Mouse (Mus musculus): ENCODE data around the gene Slc44a3. TPM values are rescaled to one million over a fixed set of nuclear protein-coding genes. Genes with fewer than 3 reads are reported as not detected.

Slc44a3 gene
- polyA plus RNA-seq, 1 experiment from 2014 or later: 15.2 TPM

Other genes with a start within 250 kb of the Slc44a3 start
- gene Tmem56, start 249.3 kb downstream of the Slc44a3 start, polyA plus RNA-seq (2015; fragmentation: Nextera tagmentation; extraction: Ambion mirVana): 14.9 and 15.4 TPM in 2 replicates
- 12.7 and 13.5 TPM in 2 replicates for gene Alg14, start 240.6 kb downstream of the Slc44a3 start, polyA plus RNA-seq (2015; fragmentation: Nextera tagmentation; extraction: Ambion mirVana)
- gene Cnn3, start 105.9 kb downstream of the Slc44a3 start, polyA plus RNA-seq (2015; fragmentation: Nextera tagmentation; extraction: Ambion mirVana): 97.4 and 98.3 TPM in 2 replicates
- gene 4930432M17Rik, start 138.4 kb upstream of the Slc44a3 start, polyA plus RNA-seq (2015; fragmentation: Nextera tagmentation; extraction: Ambion mirVana): not detected in 2 replicates
- gene F3, start 191.1 kb upstream of the Slc44a3 start, polyA plus RNA-seq (2015; fragmentation: Nextera tagmentation; extraction: Ambion mirVana): 0.48 and 0.61 TPM in 2 replicates

All from liver, embryonic 15.5 days (tissue).